Mouse (Mus musculus): ENCODE measurements around the gene Slc36a3.
"Not testable (repeated sequence)": the region's sequence is repeated elsewhere in the genome, so short reads cannot be mapped to it uniquely, and the experiment has no call there.

Gene Slc36a3

DNA sequence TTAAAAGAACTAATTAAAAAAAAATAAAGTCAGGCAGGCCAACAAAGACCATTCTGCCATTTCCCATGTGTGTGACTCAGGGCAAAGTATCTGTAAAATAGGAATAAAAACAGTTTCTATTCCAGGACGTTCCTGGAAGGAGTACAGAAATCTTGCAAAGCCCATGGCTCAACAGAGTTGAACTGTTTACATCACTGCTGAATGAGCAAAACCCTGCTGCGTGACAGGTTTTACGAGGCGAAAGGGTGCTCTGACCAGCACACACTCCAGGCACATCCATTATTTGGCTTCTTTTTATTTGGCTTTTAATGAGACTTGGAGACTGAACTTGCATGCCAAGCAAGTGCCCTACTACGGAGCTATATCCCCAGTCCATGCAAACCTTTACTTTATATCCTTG, 7.5 kb downstream of the Slc36a3 start:
- no peak for DNase-seq (ENCODE audit: low read depth)

DNA sequence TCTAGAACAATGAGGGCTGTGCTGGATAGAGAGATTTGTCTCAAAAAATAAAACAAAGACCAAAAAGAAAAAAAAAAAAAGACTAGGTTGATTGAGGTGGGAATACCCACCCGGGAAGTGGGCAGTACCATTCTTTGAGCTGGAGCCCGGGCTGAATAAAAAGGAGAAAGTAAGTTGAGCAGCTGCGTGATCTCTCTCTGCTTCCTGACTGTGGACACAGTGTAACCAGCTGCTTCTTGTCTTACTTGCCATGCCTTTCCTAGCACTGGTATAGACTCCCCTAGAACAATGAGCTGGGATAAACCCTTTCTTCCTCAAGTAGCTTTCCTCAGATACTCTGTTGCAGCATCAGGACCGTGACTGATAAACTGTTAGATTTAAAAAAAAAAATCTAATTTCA, 10.0 kb downstream of the Slc36a3 start:
- no peak for DNase-seq (ENCODE audit: low read depth)

DNA sequence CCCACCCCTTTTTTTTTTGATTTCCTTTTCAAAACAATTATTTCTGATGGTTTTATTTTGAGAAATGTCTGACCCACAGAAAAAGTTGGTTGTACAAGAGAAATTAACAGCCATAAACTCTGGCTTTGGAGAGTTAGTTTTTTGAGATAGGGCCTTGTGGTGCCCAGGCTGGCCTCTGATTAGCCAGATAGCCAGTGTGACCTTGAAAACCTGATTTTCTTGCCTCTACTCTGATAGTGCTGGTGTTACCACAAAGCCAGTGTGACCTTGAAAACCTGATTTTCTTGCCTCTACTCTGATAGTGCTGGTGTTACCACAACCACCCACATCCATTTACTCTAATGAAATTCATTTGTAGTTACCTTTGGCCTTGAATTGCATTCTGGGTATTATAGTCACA, 13.9 kb downstream of the Slc36a3 start:
- DNase-seq (ENCODE audit: low read depth) = no peak

DNA sequence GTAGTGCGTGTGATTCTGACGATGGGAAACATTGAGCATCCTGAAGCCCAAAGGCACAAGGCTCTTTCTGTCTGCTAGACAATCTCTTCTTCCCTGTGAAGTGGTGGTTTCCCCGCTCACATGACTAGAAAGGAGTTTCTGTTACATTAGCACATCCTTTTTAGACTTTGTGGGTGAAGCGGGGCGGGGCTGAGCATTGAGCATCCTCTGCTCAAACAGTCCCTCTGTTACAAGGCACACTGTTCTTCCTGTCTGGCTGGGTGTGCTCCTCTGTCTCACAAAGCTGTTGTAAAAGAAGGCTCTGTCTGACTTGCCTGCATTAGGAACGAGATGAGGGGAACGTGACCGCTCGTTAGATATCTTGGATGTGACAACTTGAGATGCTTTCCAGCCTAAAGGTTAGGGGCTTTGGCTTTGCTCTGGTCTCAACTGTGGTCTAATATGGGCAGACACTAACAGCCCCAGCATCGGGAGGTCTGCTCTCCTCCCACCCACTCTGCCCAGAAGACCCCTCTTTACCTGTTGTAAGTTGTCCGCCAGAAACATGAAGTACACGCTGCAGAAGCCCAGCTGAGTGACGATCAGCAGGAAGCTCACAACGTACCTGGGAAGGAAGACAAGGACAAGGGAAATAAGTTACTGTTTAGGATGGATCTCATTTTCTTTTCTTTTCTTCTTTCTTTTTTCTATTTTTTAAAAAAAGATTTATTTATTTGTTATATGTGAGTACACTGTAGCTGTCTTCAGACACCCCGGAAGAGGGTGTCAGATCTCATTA, 14.5 kb downstream of the Slc36a3 start:
- DNase-seq (ENCODE audit: low read depth) = no peak

DNA sequence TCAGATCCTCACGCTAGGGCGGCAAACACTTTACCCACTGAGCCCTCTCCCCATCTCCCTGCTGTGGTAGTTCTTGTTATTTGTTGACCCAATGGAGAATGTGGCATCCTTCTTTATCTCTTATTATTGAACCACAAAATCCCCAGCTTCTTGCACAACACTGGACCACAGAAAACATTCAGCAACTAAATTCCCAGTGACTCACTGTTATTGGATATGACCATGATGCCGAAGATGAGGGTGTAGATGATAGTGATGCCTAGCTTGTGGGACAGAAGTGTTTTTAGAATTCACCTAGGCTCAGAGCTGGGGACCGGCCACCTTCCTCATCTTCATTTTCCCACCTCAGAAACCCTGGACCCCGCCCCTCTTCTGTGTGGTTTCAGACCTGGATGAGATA, 16.6 kb downstream of the Slc36a3 start:
- DNase-seq (ENCODE audit: low read depth) = no peak

DNA sequence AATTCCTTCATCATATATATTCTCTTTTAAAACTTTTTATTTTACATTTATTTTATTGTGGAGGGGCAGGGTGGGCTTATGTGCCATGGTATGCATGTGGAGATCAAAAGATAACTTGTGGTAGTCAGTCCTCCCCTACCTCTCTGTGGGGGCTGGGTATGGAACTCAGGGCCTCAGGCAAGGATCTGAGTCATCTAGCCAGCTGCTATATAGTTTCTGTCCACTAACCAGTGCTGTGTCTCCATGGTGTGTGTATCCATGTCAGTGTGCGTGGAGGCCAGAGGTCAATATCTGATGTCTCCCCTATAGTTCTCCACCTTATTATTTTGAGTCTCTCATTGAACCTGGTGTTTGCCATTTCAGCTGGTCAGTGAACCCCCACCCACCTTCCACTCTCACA, 17.1 kb downstream of the Slc36a3 start:
- DNase-seq (ENCODE audit: low read depth) = no peak

DNA sequence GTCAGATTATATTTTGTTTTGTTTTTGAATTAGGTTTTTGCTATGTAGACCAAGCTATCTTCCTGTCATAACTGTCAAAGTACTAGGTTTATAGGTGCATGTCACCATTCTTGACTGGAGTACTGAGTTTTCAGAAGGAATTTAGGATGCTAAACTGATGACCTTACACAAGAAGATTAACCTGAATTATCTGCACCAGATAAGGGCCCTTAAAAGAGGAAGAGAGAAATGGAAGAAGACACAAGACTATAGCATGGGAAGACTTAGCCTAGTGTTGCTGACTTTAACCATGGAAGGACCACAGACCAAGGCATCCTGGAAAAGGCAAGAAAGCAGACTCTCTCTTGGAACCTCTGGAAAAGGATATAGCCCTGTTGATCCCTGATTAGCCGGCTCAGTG, 18.3 kb downstream of the Slc36a3 start:
- no peak for DNase-seq (ENCODE audit: low read depth)

DNA sequence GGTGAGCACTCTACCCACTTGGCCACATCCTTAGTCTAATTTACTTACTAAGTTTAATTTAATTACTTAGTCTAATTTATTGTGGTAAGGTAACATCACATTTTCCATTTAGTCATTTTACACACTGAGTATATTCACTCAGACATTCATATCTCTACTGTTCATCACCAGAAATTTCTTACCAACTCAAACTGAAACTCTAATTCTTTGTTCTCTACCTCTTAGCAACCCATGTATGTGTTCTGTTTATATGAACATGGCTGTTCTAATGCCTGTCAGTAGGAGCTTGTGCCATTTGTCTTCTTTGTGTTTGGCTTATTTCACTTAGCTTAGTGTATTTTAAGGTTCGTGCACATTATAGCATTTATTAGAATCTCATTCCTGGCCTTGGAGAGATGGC, 19.6 kb downstream of the Slc36a3 start:
- no peak for DNase-seq (ENCODE audit: low read depth)

DNA sequence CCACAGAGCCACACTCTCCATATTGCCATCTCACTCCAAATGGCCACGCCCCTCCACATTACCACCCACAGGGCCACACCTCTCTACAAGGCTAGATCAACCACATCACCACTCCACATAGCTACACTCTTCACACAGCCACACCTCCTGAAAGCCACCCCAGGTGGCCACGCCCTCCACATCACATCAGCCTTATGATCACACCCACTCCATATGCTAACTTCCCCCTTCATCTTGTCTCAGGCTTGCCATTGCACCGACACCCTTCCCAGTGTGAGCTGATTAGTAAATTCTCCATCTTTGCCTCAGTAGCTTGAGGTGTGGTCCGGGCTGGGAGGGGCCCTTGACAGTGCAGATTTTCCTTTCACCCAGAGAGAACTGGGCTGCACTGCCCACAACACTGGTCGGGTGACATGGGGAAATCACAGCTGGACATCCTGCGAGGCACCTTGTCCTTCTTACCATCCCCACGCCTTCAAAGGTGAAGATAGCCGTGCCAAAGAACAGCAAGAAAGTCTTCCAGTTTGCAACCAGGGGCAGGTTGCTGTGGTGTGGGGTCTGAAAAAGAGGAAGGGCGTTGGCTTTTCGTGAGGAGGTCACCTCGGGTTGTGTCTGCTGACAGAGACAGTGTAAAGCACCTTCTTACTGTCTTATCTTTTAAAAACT, 20.3 kb downstream of the Slc36a3 start:
- no peak for DNase-seq (ENCODE audit: low read depth)

DNA sequence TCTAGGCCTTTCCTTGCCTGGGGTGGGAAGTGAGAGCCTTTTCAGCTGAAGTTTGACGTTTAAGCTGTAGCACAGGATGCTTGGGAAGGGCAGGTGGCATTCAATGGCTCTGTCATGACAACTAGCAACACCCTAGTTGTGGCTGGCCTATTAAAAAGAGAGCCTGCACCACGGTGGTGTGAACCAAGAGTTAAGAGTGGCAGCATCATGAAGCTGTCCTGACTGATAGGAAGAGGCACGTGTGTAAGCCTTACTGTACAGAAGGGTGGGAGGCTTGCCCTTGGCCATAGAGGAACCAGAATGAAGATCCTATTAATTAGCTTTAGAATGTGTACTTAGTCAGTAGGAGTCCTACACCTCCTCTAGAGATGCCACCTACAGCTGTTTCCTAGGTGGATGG, 23.1 kb downstream of the Slc36a3 start:
- no peak for DNase-seq (ENCODE audit: low read depth)

DNA sequence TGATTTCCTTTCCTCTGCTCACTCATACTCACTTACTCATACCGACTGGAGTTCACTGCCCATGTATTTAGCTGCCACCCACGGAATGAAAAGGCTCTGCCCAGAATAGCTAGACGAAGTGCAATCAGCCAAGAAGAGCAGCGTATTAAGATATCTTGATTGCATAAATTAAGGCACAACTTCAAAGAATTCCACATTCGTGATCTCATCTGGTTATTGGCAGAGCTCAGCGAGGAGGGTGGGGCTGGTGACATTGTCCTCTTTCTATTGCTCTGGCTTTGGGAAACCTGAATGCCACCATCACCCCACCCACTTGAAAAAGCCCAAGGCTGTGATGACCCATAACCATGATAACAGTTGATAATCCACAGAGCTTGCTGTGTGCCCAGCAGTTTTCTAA, 23.6 kb downstream of the Slc36a3 start:
- DNase-seq (ENCODE audit: low read depth) = no peak

DNA sequence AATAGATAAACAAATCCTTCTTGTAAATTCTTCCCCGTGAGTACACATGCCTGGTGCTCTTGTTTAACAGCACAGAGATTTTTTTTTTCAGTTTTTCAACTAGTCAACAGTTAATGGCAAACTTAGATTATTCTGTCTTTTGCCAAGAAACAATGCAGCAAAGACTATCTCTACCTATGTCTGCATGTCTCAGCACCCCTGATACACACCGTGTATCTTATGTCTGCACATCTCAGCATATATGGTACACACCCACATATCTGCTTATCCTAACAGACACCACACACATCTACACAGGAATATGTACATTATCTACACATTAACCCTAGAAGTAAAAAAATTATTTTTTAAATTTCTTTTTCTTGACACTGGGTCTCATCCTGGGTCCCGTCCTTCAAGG, 24.8 kb downstream of the Slc36a3 start:
- no peak for DNase-seq (ENCODE audit: low read depth)

DNA sequence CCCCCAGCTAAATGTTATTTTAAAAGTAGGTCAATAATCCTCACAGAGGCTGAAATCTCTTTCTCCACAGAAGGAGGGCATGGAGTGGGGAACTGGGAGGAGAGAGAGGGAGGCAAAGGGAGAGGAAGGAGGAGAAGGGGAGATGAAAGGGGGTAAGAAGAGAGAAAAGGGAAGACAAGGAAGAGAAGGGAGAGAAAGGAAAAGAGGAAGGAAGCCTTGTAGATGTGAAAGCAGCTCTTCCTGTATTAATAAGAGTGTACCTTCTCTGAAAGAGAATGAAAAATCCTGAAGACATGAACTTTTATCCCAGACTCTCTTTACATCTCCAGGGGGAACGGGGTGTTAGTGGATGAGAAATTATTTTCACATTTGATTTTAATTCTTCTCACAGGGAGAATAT, 30.1 kb downstream of the Slc36a3 start:
- no peak for DNase-seq (ENCODE audit: low read depth)

DNA sequence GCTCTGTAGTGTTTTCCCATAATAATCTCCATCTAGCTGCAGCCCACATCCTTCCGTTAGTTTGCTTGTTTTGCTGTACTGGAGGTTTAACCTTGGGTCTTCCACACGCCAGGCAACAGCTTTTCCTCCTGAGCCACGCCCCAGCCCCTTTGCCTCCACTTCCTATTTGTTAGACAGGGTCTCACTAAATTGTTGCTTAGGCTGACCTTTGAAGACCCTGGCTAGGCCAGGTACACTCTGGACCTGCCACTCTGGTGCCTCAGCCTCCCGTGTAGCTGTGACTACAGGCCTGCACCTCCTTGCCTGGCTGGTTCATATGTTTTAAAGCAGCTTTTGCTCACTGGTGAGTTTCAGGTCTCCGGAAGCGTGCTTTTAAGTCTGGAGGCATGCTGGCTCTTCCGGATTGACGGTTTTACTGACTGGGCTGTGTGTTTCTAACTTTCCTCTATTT, 30.7 kb downstream of the Slc36a3 start:
- DNase-seq (ENCODE audit: low read depth) = no peak

DNA sequence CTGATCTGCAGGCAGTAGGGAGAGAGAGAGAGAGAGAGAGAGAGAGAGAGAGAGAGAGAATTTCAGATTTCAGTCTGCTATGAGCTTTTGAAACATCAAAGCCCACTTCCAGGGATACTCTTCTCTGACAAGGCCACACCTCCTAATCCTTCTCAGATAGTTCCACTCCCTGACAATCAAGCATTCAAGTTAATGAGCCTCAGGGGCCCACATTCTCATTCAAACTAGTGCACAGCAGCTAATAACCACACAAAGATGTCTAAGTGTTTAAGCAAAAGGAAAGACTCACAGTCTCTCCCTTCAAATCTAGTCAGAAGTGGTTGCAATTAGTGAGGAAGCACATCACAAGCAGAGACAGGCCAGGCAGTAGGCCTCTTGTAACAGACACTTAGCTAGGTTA, 31.2 kb downstream of the Slc36a3 start:
- DNase-seq (ENCODE audit: low read depth) = no peak

DNA sequence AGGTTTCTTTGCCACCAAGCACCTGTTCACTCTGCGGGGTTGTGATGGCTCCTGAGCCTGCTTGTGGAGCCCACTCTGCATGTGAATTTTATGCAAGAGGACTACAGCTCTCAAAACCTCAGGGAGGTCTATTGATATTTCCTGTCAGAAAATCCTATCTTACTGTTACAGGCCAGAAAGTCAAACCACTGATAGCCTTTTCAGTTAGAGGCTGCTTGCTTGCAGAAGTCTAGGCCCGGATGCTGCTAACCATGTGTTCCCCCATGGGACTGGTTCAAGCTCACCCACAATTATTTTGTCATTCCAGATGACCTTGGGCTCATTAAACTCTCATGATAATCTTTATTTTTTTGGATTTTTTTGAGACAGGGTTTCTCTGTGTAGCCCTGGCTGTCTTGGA, 34.5 kb downstream of the Slc36a3 start:
- DNase-seq (ENCODE audit: low read depth) = no peak

DNA sequence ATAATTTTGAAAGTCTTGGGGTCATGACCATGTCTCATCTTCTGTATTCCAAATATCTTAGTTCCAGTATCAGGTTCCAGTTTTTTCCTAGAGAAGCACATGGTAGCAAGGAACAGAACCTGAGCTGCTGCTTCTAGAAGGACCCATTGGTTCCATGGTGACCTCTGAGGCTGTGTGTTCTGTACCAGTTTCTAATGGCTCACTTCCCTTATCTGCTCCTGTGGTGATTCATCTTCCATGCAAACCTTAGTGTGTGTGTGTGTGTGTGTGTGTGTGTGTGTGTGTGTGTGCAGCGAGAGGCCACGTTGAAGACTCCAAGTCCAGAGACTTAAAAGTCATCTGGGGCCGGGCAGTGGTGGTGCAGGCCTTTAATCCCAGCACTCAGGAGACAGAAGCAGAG, 35.5 kb downstream of the Slc36a3 start:
- DNase-seq (ENCODE audit: low read depth) = no peak

DNA sequence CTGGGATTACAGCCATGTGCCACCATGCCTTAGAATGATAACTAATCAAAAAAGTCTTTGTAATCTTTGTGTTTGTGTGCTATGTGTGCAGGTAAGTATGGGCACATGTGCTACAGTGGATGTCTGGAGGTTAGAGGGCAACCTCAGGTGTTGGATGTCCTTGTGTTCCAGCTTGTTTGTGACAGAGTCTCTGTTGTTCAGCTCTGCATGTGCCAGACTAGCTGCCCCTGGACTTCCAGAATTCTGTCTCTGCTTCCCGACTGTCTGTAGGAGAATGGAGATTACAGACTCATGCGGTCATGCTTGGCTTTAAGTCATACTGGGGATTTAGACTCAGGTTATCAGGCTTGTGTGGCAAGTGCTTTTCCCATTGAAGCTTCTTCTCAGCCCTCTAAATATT, 37.2 kb downstream of the Slc36a3 start:
- DNase-seq (ENCODE audit: low read depth) = no peak

DNA sequence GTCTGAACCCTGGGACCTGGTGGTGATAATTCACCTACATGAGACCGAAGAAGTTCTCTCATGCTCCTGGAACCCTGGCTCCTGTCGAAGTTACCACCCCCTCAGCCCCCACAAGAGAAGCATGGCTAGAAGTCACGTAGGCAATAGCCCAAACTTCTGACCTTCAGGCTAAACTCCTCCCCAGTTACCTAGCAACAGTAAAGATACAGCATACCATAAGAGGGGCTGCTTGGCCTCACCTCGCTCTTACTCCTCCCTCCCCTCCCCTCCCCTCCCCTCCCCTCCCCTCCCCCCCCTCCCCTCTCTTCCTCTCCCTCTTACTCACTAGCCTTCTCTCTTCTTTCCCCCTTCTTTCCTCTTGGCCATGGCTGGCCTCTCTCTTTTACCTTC, 37.7 kb downstream of the Slc36a3 start:
- DNase-seq (ENCODE audit: low read depth) = not testable (repeated sequence)

DNA sequence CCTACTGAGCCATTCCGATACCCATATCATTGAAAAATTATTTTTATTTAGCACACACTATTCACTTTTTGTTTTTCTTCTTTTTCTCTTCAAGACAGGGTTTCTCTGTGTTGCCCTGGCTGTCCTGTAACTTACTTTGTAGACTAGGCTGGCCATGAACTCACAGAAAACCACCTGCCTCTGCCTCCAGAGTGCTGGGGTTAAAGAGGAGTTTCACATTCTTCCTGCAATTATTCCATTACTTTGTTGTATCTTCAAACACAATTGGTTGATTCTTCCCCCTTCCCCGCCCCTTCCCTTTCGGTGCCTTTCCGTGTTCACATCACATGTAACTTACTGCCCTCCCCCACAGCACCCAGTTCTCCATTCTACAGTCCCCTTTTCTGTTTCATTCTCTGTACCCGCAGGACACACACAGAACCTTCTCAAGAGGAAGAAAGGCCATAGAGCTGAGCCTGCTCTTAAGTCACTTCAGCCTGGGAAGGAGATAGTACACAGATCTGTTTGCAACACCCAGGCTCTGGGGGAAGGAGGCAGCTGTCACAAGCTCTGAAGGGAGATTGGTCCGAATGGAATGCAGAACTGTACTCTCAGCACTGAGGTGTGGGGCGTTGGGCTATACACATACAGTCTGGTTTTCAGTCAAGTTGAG, 38.2 kb downstream of the Slc36a3 start:
- no peak for DNase-seq (ENCODE audit: low read depth)

DNA sequence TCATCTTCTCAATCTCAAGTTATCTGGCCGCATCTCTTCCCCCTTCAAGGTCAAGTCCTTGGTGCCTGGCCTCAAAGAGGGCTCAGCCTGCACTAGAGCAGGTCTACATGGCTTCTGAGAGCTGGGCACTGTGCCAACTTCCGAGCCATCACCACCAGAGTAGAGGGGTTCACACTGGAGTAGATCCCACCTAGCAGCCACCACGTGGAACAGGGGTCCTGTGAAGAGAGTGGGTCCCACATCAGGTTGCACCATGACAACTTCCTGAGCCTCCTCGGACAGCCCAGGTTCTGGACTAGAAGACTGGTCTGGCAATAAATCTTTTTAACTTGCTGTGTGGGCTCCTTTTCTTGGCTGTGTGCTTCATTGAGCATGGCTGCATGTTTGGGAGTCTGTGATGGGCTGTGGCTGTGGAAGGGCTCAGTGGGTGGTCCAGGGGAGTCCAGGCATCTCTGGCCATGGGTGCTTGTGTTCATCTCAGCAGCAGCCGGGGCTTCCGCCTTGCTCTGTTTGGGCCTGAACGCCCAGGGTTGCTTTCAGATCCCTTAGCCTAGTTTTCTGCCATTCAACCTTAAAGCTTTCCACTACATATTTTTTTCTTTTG, 40.8 kb downstream of the Slc36a3 start:
- no peak for DNase-seq (ENCODE audit: low read depth)

DNA sequence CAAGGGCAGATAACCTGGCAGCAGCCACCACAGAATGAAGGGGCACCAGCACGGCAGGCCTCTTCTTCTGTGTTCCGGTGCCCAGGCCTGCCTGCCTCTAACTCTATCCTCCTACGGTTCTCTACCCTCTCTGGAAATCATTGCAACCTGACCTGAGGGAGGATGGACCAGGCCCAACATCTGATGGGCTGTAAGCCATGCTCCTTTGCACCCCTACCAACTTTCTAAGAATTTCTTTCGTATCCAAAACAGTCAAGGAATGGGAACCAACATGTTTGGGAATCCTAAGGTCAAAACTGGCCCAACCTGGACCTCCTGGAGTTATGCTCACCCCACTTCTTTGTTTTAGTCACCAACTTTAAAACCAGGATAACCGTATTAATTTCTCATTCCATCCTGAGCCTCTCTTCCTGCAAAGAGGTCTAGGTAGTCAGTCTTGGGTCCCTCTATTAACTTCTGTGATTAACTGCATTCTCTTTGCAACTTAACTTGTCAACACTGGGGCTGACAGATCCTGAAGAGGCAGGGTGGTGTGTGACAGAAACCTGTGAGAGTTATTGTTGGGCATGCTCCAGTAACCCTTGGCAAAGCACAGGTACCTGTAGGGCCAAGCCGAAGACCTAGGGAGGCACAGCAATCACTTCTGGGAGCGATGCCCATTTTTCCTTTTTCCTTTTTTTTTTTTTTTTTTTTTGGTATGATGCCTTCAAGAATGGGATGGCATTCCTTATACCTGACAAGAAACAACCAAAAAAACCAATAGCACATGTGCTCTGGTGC, 41.8 kb downstream of the Slc36a3 start:
- no peak for DNase-seq (ENCODE audit: low read depth)
